Mouse (Mus musculus) hindbrain, embryonic 11.5 days (tissue): ENCODE measurements at regions not wholly inside any gene's neighbourhood (a gene's known extent, or its start where the extent isn't known, plus 50 kb on each side); places are given as distances from the start of the nearest gene placed in this dataset.

Experiments
- ATAC-seq: fragments of 200-750 bp; cut with Nextera tagmentation; 2 replicates; pipeline ENCODE4 v1.8.0; 2017; ENCODE audit warnings: mild to moderate bottlenecking, moderate TSS enrichment, moderate library complexity; ENCODE audit not compliant: low FRiP score
- DNase-seq: peaks from one replicate; pipeline ENCODE4 v3.0.0-alpha.2; 2015; ENCODE audit warnings: low spot score
- H3K27ac ChIP-seq: fragments of 300-500 bp; sonication (generic); 2 replicates; pipeline ENCODE4 v1.5.1; 2014; ENCODE audit warnings: mild to moderate bottlenecking, low read depth, low read length
- H3K27me3 ChIP-seq: fragments of 300-500 bp; sonication (generic); 2 replicates; pipeline ENCODE4 v1.6.1; 2014; ENCODE audit warnings: mild to moderate bottlenecking, low read length, moderate library complexity, mixed read lengths; ENCODE audit not compliant: control insufficient read depth, insufficient read depth
- H3K36me3 ChIP-seq: fragments of 300-500 bp; sonication (generic); 2 replicates; pipeline ENCODE4 v1.6.1; 2014; ENCODE audit warnings: mild to moderate bottlenecking, low read length, moderate library complexity, mixed read lengths; ENCODE audit not compliant: control insufficient read depth, insufficient read depth
- H3K4me1 ChIP-seq: fragments of 300-500 bp; sonication (generic); replicated peaks from 2 replicates; pipeline ENCODE4 v1.6.1; 2014; ENCODE audit warnings: low read length, mixed read lengths; ENCODE audit not compliant: control insufficient read depth, insufficient read depth
- H3K4me2 ChIP-seq: fragments of 300-500 bp; sonication (generic); replicated peaks from 2 replicates; pipeline ENCODE4 v1.6.1; 2014; ENCODE audit warnings: mild to moderate bottlenecking, low read depth, low read length
- H3K4me3 ChIP-seq: fragments of 300-500 bp; sonication (generic); 2 replicates; pipeline ENCODE4 v1.5.1; 2014; ENCODE audit warnings: low read depth, low read length
- H3K9ac ChIP-seq: fragments of 300-500 bp; sonication (generic); 2 replicates; pipeline ENCODE4 v1.6.1; 2014; ENCODE audit warnings: low read depth, low read length
- H3K9me3 ChIP-seq: fragments of 300-500 bp; sonication (generic); 2 replicates; pipeline ENCODE4 v1.6.1; 2016; ENCODE audit warnings: low read length; ENCODE audit not compliant: control insufficient read depth
- WGBS: fragments of 180-500 bp; shearing (Covaris S2); extraction: QIAGEN DNeasy Blood & Tissue Kit; methylation state at CpG from one replicate; pipeline ENCODE4 v1.1.7; 2014; 5-methylcytosine and 5-hydroxymethylcytosine counted together

GRCm38 (mm10) chr5:119321368-119322144 lies 348.9 kb upstream of the Tbx3 start:
- no peaks in the 10 kb centered on the region for H3K36me3 ChIP-seq
- ATAC-seq (no peak), DNase-seq (no peak)
- H3K9me3 ChIP-seq, result no peaks in the 10 kb centered on the region
- no peak overlapping the region for H3K4me3 ChIP-seq
- H3K4me1 ChIP-seq, result no peaks in the 10 kb centered on the region
- H3K4me2 ChIP-seq, result no peak overlapping the region
- 81% methylated on average over 10 of the region's 10 CpGs for WGBS
- no peak overlapping the region for H3K9ac ChIP-seq
- no peaks in the 10 kb centered on the region for H3K27me3 ChIP-seq
- H3K27ac ChIP-seq, result no peak overlapping the region

GRCm38 (mm10) chr5:119322411-119322810 lies 348.1 kb upstream of the Tbx3 start:
- Histone ChIP-seq H3K27me3 (no peaks in the 10 kb centered on the region), H3K4me3 (no peak overlapping the region), H3K36me3 (no peaks in the 10 kb centered on the region), H3K4me2 (no peak overlapping the region), H3K9ac (no peak overlapping the region), H3K9me3 (no peaks in the 10 kb centered on the region), H3K27ac (no peak overlapping the region), H3K4me1 (no peaks in the 10 kb centered on the region)
- ATAC-seq, result no peak
- DNase-seq, result no peak
- WGBS, result 55% methylated on average over 13 of the region's 13 CpGs

GRCm38 (mm10) chr5:119325681-119326255 lies 344.7 kb upstream of the Tbx3 start:
- Histone ChIP-seq H3K27ac (no peak overlapping the region), H3K9me3 (no peaks in the 10 kb centered on the region), H3K9ac (no peak overlapping the region), H3K27me3 (no peaks in the 10 kb centered on the region), H3K4me1 (no peaks in the 10 kb centered on the region), H3K36me3 (no peaks in the 10 kb centered on the region), H3K4me3 (no peak overlapping the region), H3K4me2 (no peak overlapping the region)
- ATAC-seq (no peak), DNase-seq (no peak)
- WGBS, result 77% methylated on average over 13 of the region's 13 CpGs

GRCm38 (mm10) chr5:119326895-119327294 lies 343.6 kb upstream of the Tbx3 start:
- Histone ChIP-seq H3K27me3 (no peaks in the 10 kb centered on the region), H3K27ac (no peak overlapping the region), H3K36me3 (no peaks in the 10 kb centered on the region), H3K4me2 (no peak overlapping the region), H3K4me3 (no peak overlapping the region), H3K4me1 (no peaks in the 10 kb centered on the region), H3K9ac (no peak overlapping the region), H3K9me3 (no peaks in the 10 kb centered on the region)
- DNase-seq (no peak), ATAC-seq (no peak)
- 89% methylated on average over 8 of the region's 8 CpGs for WGBS

- Histone ChIP-seq H3K36me3 (no peaks in the 10 kb centered on the region), H3K4me3 (no peak overlapping the region), H3K9me3 (no peaks in the 10 kb centered on the region), H3K27me3 (no peaks in the 10 kb centered on the region), H3K27ac (no peak overlapping the region), H3K4me2 (no peak overlapping the region), H3K4me1 (no peaks in the 10 kb centered on the region), H3K9ac (no peak overlapping the region)
- no peak for ATAC-seq
- 89% methylated on average over 7 of the region's 7 CpGs for WGBS
- no peak for DNase-seq
Measured at GRCm38 (mm10) chr5:119328971-119329370, 341.5 kb upstream of the Tbx3 start.

GRCm38 (mm10) chr5:119329371-119329770 lies 341.1 kb upstream of the Tbx3 start:
- no peak for DNase-seq
- no peaks in the 10 kb centered on the region for H3K4me1 ChIP-seq
- H3K4me2 ChIP-seq, result no peak overlapping the region
- no peaks in the 10 kb centered on the region for H3K27me3 ChIP-seq
- H3K9ac ChIP-seq, result no peak overlapping the region
- no peak overlapping the region for H3K27ac ChIP-seq
- no peaks in the 10 kb centered on the region for H3K9me3 ChIP-seq
- ATAC-seq, result no peak
- 92% methylated on average over 10 of the region's 10 CpGs for WGBS
- H3K4me3 ChIP-seq, result no peak overlapping the region
- H3K36me3 ChIP-seq, result no peaks in the 10 kb centered on the region

GRCm38 (mm10) chr5:119329860-119330259 lies 340.6 kb upstream of the Tbx3 start:
- 84% methylated on average over 6 of the region's 6 CpGs for WGBS
- Histone ChIP-seq H3K4me3 (no peak overlapping the region), H3K27me3 (no peaks in the 10 kb centered on the region), H3K36me3 (no peaks in the 10 kb centered on the region), H3K27ac (no peak overlapping the region), H3K4me1 (no peaks in the 10 kb centered on the region), H3K9ac (no peak overlapping the region), H3K4me2 (no peak overlapping the region), H3K9me3 (no peaks in the 10 kb centered on the region)
- DNase-seq (no peak), ATAC-seq (no peak)

- Histone ChIP-seq H3K4me2 (no peak overlapping the region), H3K9ac (no peak overlapping the region), H3K27me3 (no peaks in the 10 kb centered on the region), H3K36me3 (no peaks in the 10 kb centered on the region), H3K27ac (no peak overlapping the region), H3K4me1 (no peaks in the 10 kb centered on the region), H3K4me3 (no peak overlapping the region), H3K9me3 (no peaks in the 10 kb centered on the region)
- no peak for ATAC-seq
- DNase-seq, result no peak
- 72% methylated on average over 3 of the region's 3 CpGs for WGBS
Measured at GRCm38 (mm10) chr5:119331461-119331860, 339.0 kb upstream of the Tbx3 start.

GRCm38 (mm10) chr5:119332621-119333020 lies 337.8 kb upstream of the Tbx3 start:
- H3K27ac ChIP-seq, result no peak overlapping the region
- H3K4me3 ChIP-seq, result no peak overlapping the region
- H3K27me3 ChIP-seq, result no peaks in the 10 kb centered on the region
- no peaks in the 10 kb centered on the region for H3K9me3 ChIP-seq
- H3K4me2 ChIP-seq, result no peak overlapping the region
- H3K4me1 ChIP-seq, result no peaks in the 10 kb centered on the region
- WGBS, result 68% methylated on average over 7 of the region's 7 CpGs
- H3K36me3 ChIP-seq, result no peaks in the 10 kb centered on the region
- H3K9ac ChIP-seq, result no peak overlapping the region
- DNase-seq, result no peak
- ATAC-seq, result no peak
